Mouse (Mus musculus): ENCODE data around the gene 4930402H24Rik.

4930402H24Rik gene

GRCm38 (mm10) chr2:130664102-130664701, 242.0 kb downstream of the 4930402H24Rik start, which contains the start of gene Ddrgk1:
TSS of gene Ddrgk1 (minus strand) at chr2:130664659.
- DNase-seq (ENCODE audit: low spot score in 2 of 2), result peak; percentile 77 to 79

- DNase-seq (ENCODE audit: low spot score in 2 of 2), result no peak
Observed at GRCm38 (mm10) chr2:130663342-130663741, 242.9 kb downstream of the 4930402H24Rik start.

- no peak for DNase-seq (ENCODE audit: low spot score in 2 of 2)
Observed at GRCm38 (mm10) chr2:130658530-130658929, 247.7 kb downstream of the 4930402H24Rik start.

- DNase-seq (ENCODE audit: low spot score in 2 of 2), result no peak
Observed at GRCm38 (mm10) chr2:130657541-130657940, 248.7 kb downstream of the 4930402H24Rik start.

GRCm38 (mm10) chr2:130656536-130656935, 249.7 kb downstream of the 4930402H24Rik start:
- DNase-seq (ENCODE audit: low spot score in 2 of 2), result no peak

Measured in thymus, postnatal 10 days (tissue).